Mouse (Mus musculus) liver, adult 2 months (tissue): ENCODE measurements around the gene Hacd4.

Source experiments
- CTCF ChIP-seq: fragments of 200-500 bp; IDR thresholded peaks from 2 replicates; pipeline ENCODE4 v1.5.1; 2011; ENCODE audit warnings: low read depth, low read length, control low read depth
- POLR2A ChIP-seq: fragments of 200-500 bp; IDR thresholded peaks from 2 replicates; pipeline ENCODE4 v1.6.1; 2011; ENCODE audit warnings: low read length, control low read depth; ENCODE audit not compliant: insufficient read depth; ENCODE audit errors: extremely low read depth

DNA sequence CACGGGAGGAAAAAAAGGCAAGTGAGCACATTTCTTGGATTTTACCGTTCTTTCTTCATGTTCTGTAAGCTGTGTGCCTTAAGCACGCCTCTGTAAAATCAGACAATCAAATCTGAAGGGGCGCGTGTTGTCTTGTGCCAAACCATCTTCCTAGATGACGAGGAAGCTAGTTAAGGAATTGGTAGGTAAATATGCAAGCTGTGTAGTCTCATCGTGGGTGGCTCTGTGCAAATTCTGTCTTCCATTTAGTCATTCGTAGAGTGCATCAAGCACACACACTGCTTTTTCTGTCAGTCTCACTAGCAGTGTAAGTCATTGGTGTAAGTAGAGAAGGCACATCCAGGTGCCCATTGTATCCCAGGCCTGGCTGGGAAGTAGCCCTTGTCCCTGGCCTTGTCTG is 67.9 kb downstream of the Hacd4 start:
- no peak for TF ChIP-seq POLR2A
- TF ChIP-seq CTCF: no peak
